Mouse (Mus musculus): Measurements from ENCODE around the gene Ccdc54.

Gene Ccdc54

GRCm38 (mm10) chr16:50591054-50591453 lies at the start of gene Ccdc54:
Gene Ccdc54 (minus strand): TSS chr16:50591154.
- no peak for DNase-seq

- no peak for DNase-seq
These were observed 41.6 kb upstream of the Ccdc54 start for GRCm38 (mm10) chr16:50632585-50632984.

GRCm38 (mm10) chr16:50615569-50615968 lies 24.6 kb upstream of the Ccdc54 start:
- no peak for DNase-seq

- DNase-seq: no peak
These were observed 22.0 kb upstream of the Ccdc54 start for GRCm38 (mm10) chr16:50612944-50613343.

- no peak for DNase-seq
These were observed 19.6 kb upstream of the Ccdc54 start for GRCm38 (mm10) chr16:50610580-50610979.

GRCm38 (mm10) chr16:50607776-50608562 lies 17.0 kb upstream of the Ccdc54 start:
- no peak for DNase-seq

- no peak for DNase-seq
These were observed 13.9 kb upstream of the Ccdc54 start for GRCm38 (mm10) chr16:50604826-50605225.

GRCm38 (mm10) chr16:50601947-50602346 lies 11.0 kb upstream of the Ccdc54 start:
- no peak for DNase-seq

- DNase-seq: no peak
These were observed 9.7 kb upstream of the Ccdc54 start for GRCm38 (mm10) chr16:50600665-50601064.

GRCm38 (mm10) chr16:50596679-50597078 lies 5.7 kb upstream of the Ccdc54 start:
- no peak for DNase-seq

GRCm38 (mm10) chr16:50596171-50596570 lies 5.2 kb upstream of the Ccdc54 start:
- DNase-seq: no peak

- no peak for DNase-seq
These were observed 3.9 kb upstream of the Ccdc54 start for GRCm38 (mm10) chr16:50594876-50595275.

GRCm38 (mm10) chr16:50593361-50593760 lies 2.4 kb upstream of the Ccdc54 start:
- peak; percentile 27 to 31 for DNase-seq

GRCm38 (mm10) chr16:50589574-50590151 lies 1.3 kb downstream of the Ccdc54 start:
- DNase-seq: peak; percentile 6 to 24

- no peak for DNase-seq
These were observed 2.8 kb downstream of the Ccdc54 start for GRCm38 (mm10) chr16:50588191-50588590.

- DNase-seq: no peak
These were observed 3.8 kb downstream of the Ccdc54 start for GRCm38 (mm10) chr16:50587139-50587538.

- DNase-seq: no peak
These were observed 12.6 kb downstream of the Ccdc54 start for GRCm38 (mm10) chr16:50578361-50578760.

GRCm38 (mm10) chr16:50572557-50572956 lies 18.4 kb downstream of the Ccdc54 start:
- no peak for DNase-seq

- DNase-seq: no peak
These were observed 31.7 kb downstream of the Ccdc54 start for GRCm38 (mm10) chr16:50559163-50559771.

- no peak for DNase-seq
These were observed 37.1 kb downstream of the Ccdc54 start for GRCm38 (mm10) chr16:50553828-50554227.

- DNase-seq: no peak
These were observed 39.0 kb downstream of the Ccdc54 start for GRCm38 (mm10) chr16:50551871-50552528.

- DNase-seq: no peak
These were observed 40.0 kb downstream of the Ccdc54 start for GRCm38 (mm10) chr16:50550927-50551326.

- peak; percentile 9 to 16 for DNase-seq
These were observed 48.2 kb downstream of the Ccdc54 start for GRCm38 (mm10) chr16:50542554-50543333.
